Mouse (Mus musculus) heart, embryonic 11.5 days (tissue): ENCODE measurements at regions not wholly inside any gene's neighbourhood (a gene's known extent, or its start where the extent isn't known, plus 50 kb on each side); places are given as distances from the start of the nearest gene placed in this dataset.

ENCODE experiments used
- ATAC-seq: fragments of 200-750 bp; cut with Nextera tagmentation; replicated peaks from 2 replicates; pipeline ENCODE4 v1.8.0; 2017; ENCODE audit warnings: moderate library complexity; ENCODE audit not compliant: insufficient number of reproducible peaks, low FRiP score, low TSS enrichment
- H3K27ac ChIP-seq: fragments of 300-500 bp; sonication (generic); 2 replicates; pipeline ENCODE4 v1.5.1; 2014; ENCODE audit warnings: mild to moderate bottlenecking, low read depth, low read length
- H3K27me3 ChIP-seq: fragments of 300-500 bp; sonication (generic); 2 replicates; pipeline ENCODE4 v1.6.1; 2014; ENCODE audit warnings: mild to moderate bottlenecking, low read length, mixed read lengths; ENCODE audit not compliant: control insufficient read depth, insufficient read depth
- H3K36me3 ChIP-seq: fragments of 300-500 bp; sonication (generic); 2 replicates; pipeline ENCODE4 v1.6.1; 2014; ENCODE audit warnings: mild to moderate bottlenecking, low read length, moderate library complexity, mixed read lengths; ENCODE audit not compliant: control insufficient read depth, insufficient read depth
- H3K4me1 ChIP-seq: fragments of 300-500 bp; sonication (generic); 2 replicates; pipeline ENCODE4 v1.6.1; 2014; ENCODE audit warnings: low read length; ENCODE audit not compliant: control insufficient read depth, insufficient read depth
- H3K4me2 ChIP-seq: fragments of 300-500 bp; sonication (generic); 2 replicates; pipeline ENCODE4 v1.6.1; 2014; ENCODE audit warnings: mild to moderate bottlenecking, moderate library complexity
- H3K4me3 ChIP-seq: fragments of 300-500 bp; sonication (generic); 2 replicates; pipeline ENCODE4 v1.5.1; 2014; ENCODE audit warnings: low read depth, low read length
- H3K9ac ChIP-seq: fragments of 300-500 bp; sonication (generic); 2 replicates; pipeline ENCODE4 v1.6.1; 2014; ENCODE audit warnings: mild to moderate bottlenecking, low read depth, low read length, moderate library complexity
- H3K9me3 ChIP-seq: fragments of 300-500 bp; sonication (generic); replicated peaks from 2 replicates; pipeline ENCODE4 v1.6.1; 2016; ENCODE audit warnings: low read length; ENCODE audit not compliant: control insufficient read depth
- WGBS: fragments of 180-500 bp; shearing (Covaris S2); extraction: QIAGEN DNeasy Blood & Tissue Kit; methylation state at CpG from one replicate; pipeline ENCODE4 v1.1.7; 2014; ENCODE audit not compliant: insufficient replicate concordance; 5-methylcytosine and 5-hydroxymethylcytosine counted together

DNA sequence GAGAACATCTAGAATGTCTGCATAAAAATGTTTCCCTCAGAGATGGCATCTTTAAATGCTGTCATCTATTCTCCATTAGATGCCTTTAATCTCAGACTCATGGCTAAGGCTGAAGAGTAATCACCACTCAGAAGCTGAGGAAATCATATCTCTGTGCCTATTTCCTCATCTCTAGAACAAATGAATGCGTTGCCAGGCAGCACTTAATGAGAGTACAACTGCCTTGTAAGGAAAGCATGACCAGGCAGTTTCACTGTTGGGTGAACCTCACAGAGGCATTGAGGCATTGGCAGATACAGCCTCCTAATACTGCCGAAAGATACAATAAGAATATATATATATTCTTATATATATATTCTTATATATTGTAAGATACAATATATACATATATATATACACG is 137.3 kb downstream of the Samd5 start:
- Histone ChIP-seq H3K9me3 (no peaks in the 10 kb centered on the region), H3K36me3 (no peaks in the 10 kb centered on the region), H3K4me3 (no peak overlapping the region), H3K27ac (no peak overlapping the region), H3K4me1 (no peaks in the 10 kb centered on the region), H3K27me3 (no peaks in the 10 kb centered on the region), H3K9ac (no peak overlapping the region), H3K4me2 (no peak overlapping the region)
- no peak for ATAC-seq
- WGBS: 72% methylated on average over 3 of the region's 3 CpGs

DNA sequence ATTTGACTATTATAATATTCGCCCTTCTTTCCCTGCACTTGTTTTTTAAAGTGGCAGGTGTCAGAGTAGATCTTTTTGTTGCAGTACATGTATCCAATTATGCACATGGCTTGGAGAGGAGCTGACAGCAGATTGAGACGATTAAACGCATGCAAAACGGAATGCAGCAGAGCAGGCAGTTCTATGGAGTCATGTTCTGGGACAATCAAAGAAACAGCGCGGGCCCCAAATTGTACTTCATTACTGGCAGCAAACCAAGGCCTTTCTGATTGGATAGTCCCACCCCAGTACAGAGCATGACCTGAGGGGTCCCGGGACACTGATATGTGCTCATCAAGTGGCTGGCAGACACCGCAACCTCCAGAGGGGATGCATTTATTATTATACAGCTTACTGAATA is 140.5 kb downstream of the Samd5 start:
- Histone ChIP-seq H3K27ac (no peak overlapping the region), H3K9me3 (no peaks in the 10 kb centered on the region), H3K9ac (no peak overlapping the region), H3K36me3 (no peaks in the 10 kb centered on the region), H3K4me3 (no peak overlapping the region), H3K4me2 (no peak overlapping the region), H3K27me3 (no peaks in the 10 kb centered on the region), H3K4me1 (peaks cover 6% of the 10 kb centered on the region)
- ATAC-seq: no peak
- WGBS: 76% methylated on average over 8 of the region's 8 CpGs

DNA sequence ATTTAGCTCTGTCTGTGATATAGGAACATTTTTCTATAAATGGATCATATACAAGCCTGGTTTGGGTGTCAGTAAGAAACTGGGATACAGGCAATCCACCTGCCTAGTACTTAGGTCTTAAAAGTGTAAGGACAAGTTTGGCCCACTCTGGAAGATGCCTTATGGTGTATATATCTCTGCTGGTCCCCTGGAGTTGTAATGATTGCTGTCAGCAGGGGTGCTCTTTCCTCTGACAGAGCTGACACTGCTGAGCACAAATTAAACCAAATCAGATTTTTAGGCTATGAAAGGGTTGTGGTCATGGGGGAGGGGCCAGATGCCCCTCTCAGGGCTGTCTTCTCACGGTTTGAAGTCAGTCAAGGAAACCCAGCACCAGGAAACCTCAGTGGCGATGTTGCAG is 141.7 kb downstream of the Samd5 start:
- no peaks in the 10 kb centered on the region for H3K27me3 ChIP-seq
- ATAC-seq: no peak
- peaks cover 11% of the 10 kb centered on the region for H3K4me1 ChIP-seq
- H3K9ac ChIP-seq: no peak overlapping the region
- 27% methylated on average over 2 of the region's 2 CpGs for WGBS
- H3K27ac ChIP-seq: no peak overlapping the region
- H3K36me3 ChIP-seq: no peaks in the 10 kb centered on the region
- H3K9me3 ChIP-seq: no peaks in the 10 kb centered on the region
- H3K4me3 ChIP-seq: no peak overlapping the region
- no peak overlapping the region for H3K4me2 ChIP-seq

DNA sequence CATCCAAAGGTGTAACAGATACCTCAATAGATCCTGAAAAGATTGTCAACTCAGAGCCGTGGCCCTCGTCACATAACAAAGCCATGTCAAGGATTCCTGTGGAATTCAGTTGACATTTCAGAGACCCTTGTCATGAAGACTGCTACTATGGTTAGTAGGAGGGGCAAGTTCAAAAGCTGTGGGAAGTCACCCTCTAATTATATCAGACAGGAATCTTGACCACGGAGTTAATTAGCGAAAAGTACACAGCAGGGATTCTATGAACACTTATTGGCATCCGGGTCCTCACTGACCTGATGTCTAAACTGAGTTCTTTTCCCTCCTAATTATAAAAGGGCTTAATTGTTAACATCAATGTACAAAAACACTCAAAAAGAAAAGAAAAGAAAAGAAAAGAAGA is 143.1 kb downstream of the Samd5 start:
- Histone ChIP-seq H3K27ac (no peak overlapping the region), H3K4me3 (no peak overlapping the region), H3K27me3 (no peaks in the 10 kb centered on the region), H3K4me1 (peaks cover 11% of the 10 kb centered on the region), H3K36me3 (no peaks in the 10 kb centered on the region), H3K9me3 (no peaks in the 10 kb centered on the region), H3K4me2 (no peak overlapping the region), H3K9ac (no peak overlapping the region)
- no peak for ATAC-seq
- WGBS: 75% methylated on average over 5 of the region's 5 CpGs

GRCm38 (mm10) chr10:9529408-9529807 is 145.6 kb downstream of the Samd5 start:
- Histone ChIP-seq H3K27me3 (no peaks in the 10 kb centered on the region), H3K27ac (no peak overlapping the region), H3K4me3 (no peak overlapping the region), H3K4me1 (peaks cover 11% of the 10 kb centered on the region), H3K4me2 (no peak overlapping the region), H3K9me3 (no peaks in the 10 kb centered on the region), H3K9ac (no peak overlapping the region), H3K36me3 (no peaks in the 10 kb centered on the region)
- 8% methylated on average over 7 of the region's 7 CpGs for WGBS
- no peak for ATAC-seq

DNA sequence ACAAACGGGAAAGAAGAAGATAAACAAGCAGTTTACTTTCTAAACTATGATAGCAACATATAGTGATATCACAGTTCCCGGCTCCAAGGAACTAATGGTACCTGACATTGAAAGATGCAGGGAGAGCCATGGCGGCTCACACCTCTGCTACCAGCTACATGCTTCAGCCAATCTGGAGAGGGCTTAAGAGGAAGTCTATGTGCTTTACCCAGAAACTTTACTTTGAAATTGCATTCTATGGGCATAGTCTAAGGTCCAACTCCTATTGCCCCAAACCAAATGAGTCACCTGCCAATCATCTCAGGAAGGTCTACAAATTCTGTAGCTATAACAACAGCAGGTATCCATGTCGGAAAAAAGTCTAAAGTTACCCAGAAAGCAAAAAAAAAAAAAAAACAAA is 146.9 kb downstream of the Samd5 start:
- H3K9me3 ChIP-seq: no peaks in the 10 kb centered on the region
- WGBS: 63% methylated on average over 4 of the region's 4 CpGs
- no peak overlapping the region for H3K9ac ChIP-seq
- H3K4me1 ChIP-seq: peaks cover 11% of the 10 kb centered on the region
- no peak overlapping the region for H3K4me3 ChIP-seq
- ATAC-seq: no peak
- H3K36me3 ChIP-seq: no peaks in the 10 kb centered on the region
- H3K4me2 ChIP-seq: no peak overlapping the region
- no peaks in the 10 kb centered on the region for H3K27me3 ChIP-seq
- H3K27ac ChIP-seq: no peak overlapping the region

- Histone ChIP-seq H3K9ac (no peak overlapping the region), H3K4me3 (no peak overlapping the region), H3K27ac (no peak overlapping the region), H3K4me1 (no peaks in the 10 kb centered on the region), H3K9me3 (no peaks in the 10 kb centered on the region), H3K36me3 (no peaks in the 10 kb centered on the region), H3K27me3 (no peaks in the 10 kb centered on the region), H3K4me2 (peak overlapping the region; percentile 1; the same call in 1 of the 2 replicates)
- ATAC-seq: no peak
- 42% methylated on average over 12 of the region's 12 CpGs for WGBS
Observed at GRCm38 (mm10) chr10:9509764-9510390, 165.1 kb downstream of the Samd5 start.

DNA sequence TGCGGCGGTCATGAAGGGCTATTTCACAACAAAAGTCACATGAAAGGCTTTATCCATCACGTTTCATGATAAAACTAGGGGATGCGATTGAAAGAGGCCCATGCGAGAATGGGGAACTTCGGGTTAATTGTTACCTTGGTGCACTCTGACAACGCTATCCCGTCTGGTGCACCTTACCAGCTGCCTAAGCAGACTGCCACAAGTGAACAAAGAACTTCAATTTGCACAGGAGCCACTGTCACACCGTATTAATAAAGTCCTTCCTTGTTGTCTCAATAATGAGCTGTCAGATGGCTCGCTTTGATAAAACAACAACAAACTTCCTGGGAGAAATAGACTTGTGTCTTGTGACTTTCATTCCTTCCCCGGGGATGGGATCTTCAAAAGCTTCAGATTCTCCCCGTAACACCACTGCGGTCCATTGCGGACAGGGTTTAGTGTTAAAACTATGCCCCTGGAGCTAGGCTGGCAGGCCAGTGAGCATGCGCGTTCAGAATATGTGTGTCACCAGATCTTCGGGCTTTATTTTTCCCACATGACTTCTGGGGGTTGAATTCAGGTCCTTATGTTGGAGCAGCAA is 165.8 kb downstream of the Samd5 start:
- Histone ChIP-seq H3K9ac (no peak overlapping the region), H3K36me3 (no peaks in the 10 kb centered on the region), H3K4me3 (no peak overlapping the region), H3K9me3 (no peaks in the 10 kb centered on the region), H3K4me1 (no peaks in the 10 kb centered on the region), H3K27me3 (no peaks in the 10 kb centered on the region), H3K27ac (no peak overlapping the region), H3K4me2 (no peak overlapping the region)
- ATAC-seq: no peak
- WGBS: 72% methylated on average over 17 of the region's 17 CpGs
